Mouse (Mus musculus): ENCODE measurements around the gene Serpina12. TPM values are rescaled to one million over a fixed set of nuclear protein-coding genes. Genes with fewer than 3 reads are reported as not detected.
A peak's percentile ranks its signal among the peaks of the same experiment; 100 is the strongest.

Gene Serpina12
- total RNA-seq, 2 experiments from 2014 or later: not detected

GRCm38 (mm10) chr12:104013620-104014019 lies 30.6 kb downstream of the Serpina12 start, which contains the start of gene Serpina9:
TSS of gene Serpina9 (minus strand) at chr12:104013755.
- no peak for DNase-seq
- intact Hi-C loops (cut with DNase I): no loop called here

- intact Hi-C loops (cut with DNase I): no loop called here
- no peak for DNase-seq
Observed at GRCm38 (mm10) chr12:104004689-104005088, 39.6 kb downstream of the Serpina12 start.

GRCm38 (mm10) chr12:104003238-104003612 lies 41.0 kb downstream of the Serpina12 start:
- no peak for DNase-seq

DNA sequence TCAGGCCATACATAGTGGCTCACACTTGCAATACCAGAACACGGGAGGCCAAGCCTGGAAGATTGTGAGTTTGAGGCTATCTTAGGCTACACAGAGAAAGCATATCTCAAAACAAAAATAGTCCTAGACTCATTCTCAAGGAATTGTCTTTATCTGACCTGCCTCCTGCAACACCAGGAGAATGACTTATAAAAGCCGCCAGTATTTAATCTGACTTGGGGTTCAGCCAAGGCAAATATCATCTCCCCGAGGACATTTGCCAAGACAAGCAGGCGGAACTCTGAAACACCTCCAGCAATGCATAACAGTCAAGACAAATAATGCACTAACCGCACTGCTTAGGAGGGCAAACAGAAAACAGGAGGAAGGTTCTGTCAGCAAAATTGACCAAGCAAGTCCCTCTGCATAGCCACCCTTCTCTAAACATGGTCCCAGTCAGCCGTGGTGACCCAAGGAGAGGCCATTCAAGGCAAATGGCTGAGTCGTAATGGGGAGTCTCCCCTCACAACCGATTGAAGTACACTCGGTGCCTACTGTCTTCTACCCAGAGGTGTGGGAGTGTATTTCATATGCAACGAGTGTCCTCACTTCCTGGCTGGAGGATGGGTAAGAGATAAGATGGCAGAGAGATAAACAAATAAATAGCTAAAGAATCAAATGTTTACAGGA lies 41.5 kb downstream of the Serpina12 start:
- intact Hi-C loops (cut with DNase I): no loop called here
- peak; percentile 24 to 53 for DNase-seq

More at GRCm38 (mm10) chr12:104003238-104003612, 41.0 kb downstream of the Serpina12 start:
- intact Hi-C loops (cut with DNase I): no loop called here

GRCm38 (mm10) chr12:104000594-104000993 lies 43.6 kb downstream of the Serpina12 start:
- no peak for DNase-seq
- intact Hi-C loops (cut with DNase I): no loop called here

DNA sequence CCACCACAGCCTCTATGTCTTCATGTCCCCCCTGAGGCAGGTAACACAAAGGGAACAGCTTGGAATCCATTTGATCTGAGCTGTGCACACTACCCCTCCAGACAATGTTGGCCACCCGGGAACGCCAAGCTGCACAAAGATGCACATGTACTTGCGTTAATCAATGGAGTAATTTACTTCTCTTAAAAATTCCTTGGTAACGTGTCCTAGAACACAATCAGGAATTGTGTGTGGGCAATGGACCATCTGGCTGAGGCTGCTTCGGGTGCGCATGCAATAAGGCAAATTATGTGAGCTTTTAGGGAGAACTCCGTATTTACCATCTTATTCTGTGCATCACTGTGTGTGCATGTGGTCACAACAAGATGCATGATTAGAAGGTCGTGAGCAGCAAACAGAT lies 44.6 kb downstream of the Serpina12 start:
- DNase-seq: no peak
- intact Hi-C loops (cut with DNase I): no loop called here

GRCm38 (mm10) chr12:103996513-103996912 lies 47.7 kb downstream of the Serpina12 start:
- intact Hi-C loops (cut with DNase I): no loop called here
- no peak for DNase-seq

- DNase-seq: peak; percentile 70 to 74
- intact Hi-C loops (cut with DNase I): loop anchor here (1.0 to 2.0 kb wide), 3 partner anchors 35 to 423 kb away; no protein-coding TSS in a partner anchor
Observed at GRCm38 (mm10) chr12:103995292-103996072, 48.8 kb downstream of the Serpina12 start.

- intact Hi-C loops (cut with DNase I): no loop called here
- DNase-seq: no peak
Observed at GRCm38 (mm10) chr12:103992945-103993344, 51.3 kb downstream of the Serpina12 start.

DNA sequence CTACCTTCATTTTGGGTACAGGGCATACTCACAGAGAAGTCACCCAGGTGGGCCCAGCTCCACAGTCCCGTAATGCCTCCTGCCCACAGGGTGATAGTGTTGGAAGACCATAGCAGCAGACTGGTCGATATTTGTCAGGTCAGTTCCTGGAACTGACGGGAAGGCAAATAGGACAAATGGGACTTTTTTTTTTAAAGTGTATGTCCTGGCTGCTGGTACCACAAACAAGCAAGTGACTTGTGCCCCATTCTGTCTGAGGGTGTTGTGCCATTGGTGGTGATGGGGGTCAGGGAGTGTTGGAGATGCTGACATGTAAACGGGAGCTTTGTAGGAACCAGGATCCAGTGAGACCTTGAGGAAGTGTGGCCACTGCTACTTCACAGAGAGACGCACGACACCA lies 54.4 kb downstream of the Serpina12 start, which contains the start of gene Serpina11:
Serpina11 (minus strand) TSS at position 101 of the 400 bp plus-strand sequence.
- DNase-seq: no peak
- intact Hi-C loops (cut with DNase I): no loop called here

DNA sequence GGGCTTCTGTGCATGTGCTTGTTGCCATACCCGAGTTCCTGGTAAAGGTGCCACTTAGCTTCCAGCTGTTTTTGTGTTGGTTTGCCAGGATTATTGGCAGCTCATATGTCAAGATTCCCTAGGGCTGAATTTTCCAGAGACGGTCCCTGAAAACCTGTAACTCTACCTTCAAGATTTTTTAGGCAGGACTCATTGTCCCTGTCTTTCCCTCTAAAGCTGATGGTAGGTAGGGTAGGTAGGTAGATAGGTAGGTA lies 54.8 kb downstream of the Serpina12 start:
- no peak for DNase-seq
- intact Hi-C loops (cut with DNase I): no loop called here

DNA sequence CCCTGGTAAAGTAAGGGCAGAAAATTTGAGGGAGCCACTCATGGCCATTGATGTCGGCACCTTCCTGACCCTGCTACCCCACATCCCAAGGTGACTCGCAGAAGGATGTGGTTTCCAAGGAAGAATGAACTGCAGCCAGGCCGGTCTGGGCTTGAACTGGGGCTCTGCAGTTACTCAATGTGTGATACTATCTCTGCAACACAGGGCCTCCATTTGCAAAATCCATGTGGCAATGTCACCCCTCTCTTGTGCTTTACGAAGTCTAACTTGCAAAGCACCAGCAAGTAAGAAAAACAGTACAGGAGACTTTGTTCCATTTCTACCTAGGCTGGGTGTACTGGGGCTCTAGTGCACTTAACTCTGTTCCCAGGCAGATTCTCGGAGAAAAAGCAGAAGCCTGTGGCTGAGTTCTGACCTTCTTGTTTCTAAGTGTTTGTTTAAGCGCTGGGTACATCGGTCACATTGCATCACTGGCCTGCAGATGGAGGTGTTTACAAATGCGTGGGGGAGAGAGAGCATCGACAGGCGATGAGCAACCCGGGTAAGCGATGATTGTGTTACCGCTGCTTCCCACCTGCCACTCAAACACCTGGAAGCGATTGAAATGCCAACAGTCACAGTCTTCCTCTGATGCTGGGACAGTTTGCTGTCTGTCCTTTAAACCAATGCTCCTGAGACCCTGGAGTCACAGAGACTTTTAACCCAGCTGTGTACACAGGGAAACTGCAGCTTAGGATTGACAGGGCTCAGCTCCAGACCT lies 55.3 kb downstream of the Serpina12 start:
- DNase-seq: no peak
- intact Hi-C loops (cut with DNase I): no loop called here

- intact Hi-C loops (cut with DNase I): no loop called here
Observed at GRCm38 (mm10) chr12:103985868-103986267, 58.4 kb downstream of the Serpina12 start.

GRCm38 (mm10) chr12:103984935-103985334 lies 59.3 kb downstream of the Serpina12 start:
- peak; percentile 37 to 68 for DNase-seq
- intact Hi-C loops (cut with DNase I): no loop called here

More at GRCm38 (mm10) chr12:103985868-103986267, 58.4 kb downstream of the Serpina12 start:
- no peak for DNase-seq

GRCm38 (mm10) chr12:103981646-103982360 lies 62.4 kb downstream of the Serpina12 start:
- intact Hi-C loops (cut with DNase I): no loop called here
- no peak for DNase-seq

Other genes with a start within 250 kb of the Serpina12 start
- gene Serpina1b, start 214.1 kb downstream of the Serpina12 start, total RNA-seq (2021): under 1 TPM in 1 of 2 experiments, not detected in 1; 0.17 TPM
- not detected for gene Serpina1a, start 180.9 kb downstream of the Serpina12 start, total RNA-seq (2021)
- gene Serpina1c, start 139.6 kb downstream of the Serpina12 start, total RNA-seq (2021): not detected
- gene Serpina1e, start 85.5 kb downstream of the Serpina12 start, total RNA-seq (2021): not detected
- gene Serpina11, start 54.5 kb downstream of the Serpina12 start, total RNA-seq (2021): not detected
- under 1 TPM in 1 of 2 experiments, not detected in 1; 0.07 TPM for gene Serpina9, start 30.7 kb downstream of the Serpina12 start, total RNA-seq (2021)
- gene Serpina5, start 56.7 kb upstream of the Serpina12 start, total RNA-seq (2021): not detected
- gene Serpina3a, start 68.3 kb upstream of the Serpina12 start, total RNA-seq (2021): not detected
- not detected for gene Serpina3b, start 83.6 kb upstream of the Serpina12 start, total RNA-seq (2021)
- 1 to 10 TPM in 1 of 2 experiments, under 1 TPM in 1; 0.83 to 2.0 TPM for gene Serpina3c, start 109.4 kb upstream of the Serpina12 start, total RNA-seq (2021)
- gene Serpina3f, start 170.1 kb upstream of the Serpina12 start, total RNA-seq (2021): under 1 TPM in 1 of 2 experiments, not detected in 1; 0.17 TPM
- gene Serpina3g, start 191.8 kb upstream of the Serpina12 start, total RNA-seq (2021): 1 to 10 TPM; 1.2 to 2.3 TPM
- gene Serpina3i, start 218.7 kb upstream of the Serpina12 start, total RNA-seq (2021): under 1 TPM in 1 of 2 experiments, not detected in 1; 0.90 TPM